Mouse (Mus musculus): ENCODE data around the gene Supt6.

Gene Supt6

GRCm38 (mm10) chr11:78182450-78182849, 63.3 kb downstream of the Supt6 start:
- no peak for DNase-seq

GRCm38 (mm10) chr11:78181830-78182357, 63.9 kb downstream of the Supt6 start:
- no peak for DNase-seq

- no peak for DNase-seq
Measured at GRCm38 (mm10) chr11:78180081-78180761, 65.6 kb downstream of the Supt6 start.

GRCm38 (mm10) chr11:78179438-78179999, 66.3 kb downstream of the Supt6 start:
- no peak for DNase-seq

DNA sequence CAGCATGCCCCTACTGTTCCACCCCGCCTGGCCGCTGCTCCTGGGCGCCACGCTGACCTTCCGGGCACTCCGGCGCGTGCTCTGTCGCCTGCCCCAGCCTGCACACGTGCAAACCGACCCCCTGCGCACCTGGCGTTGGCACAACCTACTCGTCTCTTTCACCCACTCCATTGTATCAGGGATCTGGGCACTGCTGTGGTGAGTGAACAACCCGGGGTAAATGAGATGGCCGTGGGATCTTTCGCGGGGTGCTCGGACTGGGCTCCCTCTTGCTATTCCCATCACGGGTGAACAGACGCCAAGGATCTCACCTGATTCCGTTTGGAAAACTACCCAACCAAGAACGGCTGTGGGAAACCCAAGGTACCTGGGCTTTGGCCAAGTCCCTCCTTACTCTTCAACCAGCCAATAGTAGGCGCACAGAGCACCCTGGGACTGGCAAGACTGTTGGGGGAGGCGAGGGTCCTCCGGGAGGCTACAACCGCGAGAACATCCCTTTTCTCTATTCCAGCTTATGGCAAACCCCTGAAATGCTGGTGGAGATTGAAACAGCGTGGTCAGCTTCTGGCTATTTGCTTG, 66.8 kb downstream of the Supt6 start:
- DNase-seq = peak; percentile 80

DNA sequence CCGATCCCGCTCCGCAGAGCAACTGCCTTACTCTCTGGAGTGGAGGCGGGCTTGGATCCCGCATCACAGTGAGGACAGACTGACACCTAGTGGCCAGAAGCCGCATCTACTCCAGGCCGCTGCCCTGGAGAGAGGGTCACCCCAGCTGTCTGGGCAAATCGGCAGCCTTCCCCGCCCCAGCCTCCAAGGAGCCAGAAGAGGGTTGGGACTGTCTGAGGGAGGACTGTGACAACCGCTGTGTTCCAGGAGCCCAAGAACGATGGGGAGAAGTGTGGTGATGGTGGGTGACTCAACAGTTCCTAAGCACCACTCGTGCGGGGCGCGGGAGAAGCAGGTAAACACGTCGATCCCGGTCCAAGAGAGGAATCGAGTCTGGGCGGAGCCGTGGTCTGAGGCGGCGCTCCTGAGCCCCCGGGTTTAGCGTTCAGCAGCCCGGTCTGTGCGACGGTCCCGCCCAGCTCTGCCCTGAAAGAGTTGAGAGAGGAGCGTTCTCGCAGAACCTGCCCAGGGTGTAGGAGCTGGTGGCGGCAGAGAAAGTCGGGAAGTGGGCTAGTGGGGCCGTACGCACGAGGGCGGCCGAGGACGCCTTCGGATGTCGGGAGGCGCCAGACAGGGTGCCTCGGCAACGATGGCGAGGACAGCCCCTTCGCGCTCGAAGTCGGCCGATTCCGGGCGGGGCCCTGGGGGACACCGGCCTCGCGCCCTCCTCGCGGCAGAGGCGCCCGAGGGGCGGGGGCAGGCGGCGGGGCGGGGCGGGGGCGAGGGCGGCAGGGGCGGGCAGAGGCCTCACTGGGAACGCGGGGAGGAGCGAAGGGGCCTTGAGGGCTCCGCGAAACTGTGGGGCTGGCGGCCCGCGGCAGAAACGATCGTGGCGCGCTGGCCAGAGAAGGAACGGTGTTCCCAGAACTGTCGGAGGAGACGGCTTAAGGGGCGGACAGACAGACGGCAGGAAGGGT, 67.6 kb downstream of the Supt6 start:
- peak; percentile 99 for DNase-seq

GRCm38 (mm10) chr11:78177437-78177836, 68.3 kb downstream of the Supt6 start:
- DNase-seq = peak; percentile 75

- DNase-seq = no peak
Measured at GRCm38 (mm10) chr11:78176905-78177331, 68.9 kb downstream of the Supt6 start.

- peak; percentile 96 for DNase-seq
Measured at GRCm38 (mm10) chr11:78176402-78176862, 69.4 kb downstream of the Supt6 start, which contains the start of the genes Nek8 and Tlcd1. Gene Nek8 (minus strand): TSS chr11:78176675. Gene Tlcd1 (plus strand): TSS chr11:78176711.

GRCm38 (mm10) chr11:78175771-78176401, 69.9 kb downstream of the Supt6 start:
- no peak for DNase-seq

GRCm38 (mm10) chr11:78174506-78174905, 71.3 kb downstream of the Supt6 start:
- no peak for DNase-seq

GRCm38 (mm10) chr11:78172748-78173383, 72.9 kb downstream of the Supt6 start:
- no peak for DNase-seq

GRCm38 (mm10) chr11:78172034-78172747, 73.6 kb downstream of the Supt6 start:
- no peak for DNase-seq

- DNase-seq = no peak
Measured at GRCm38 (mm10) chr11:78171328-78171727, 74.5 kb downstream of the Supt6 start.

GRCm38 (mm10) chr11:78170306-78170705, 75.5 kb downstream of the Supt6 start:
- DNase-seq = no peak

DNA sequence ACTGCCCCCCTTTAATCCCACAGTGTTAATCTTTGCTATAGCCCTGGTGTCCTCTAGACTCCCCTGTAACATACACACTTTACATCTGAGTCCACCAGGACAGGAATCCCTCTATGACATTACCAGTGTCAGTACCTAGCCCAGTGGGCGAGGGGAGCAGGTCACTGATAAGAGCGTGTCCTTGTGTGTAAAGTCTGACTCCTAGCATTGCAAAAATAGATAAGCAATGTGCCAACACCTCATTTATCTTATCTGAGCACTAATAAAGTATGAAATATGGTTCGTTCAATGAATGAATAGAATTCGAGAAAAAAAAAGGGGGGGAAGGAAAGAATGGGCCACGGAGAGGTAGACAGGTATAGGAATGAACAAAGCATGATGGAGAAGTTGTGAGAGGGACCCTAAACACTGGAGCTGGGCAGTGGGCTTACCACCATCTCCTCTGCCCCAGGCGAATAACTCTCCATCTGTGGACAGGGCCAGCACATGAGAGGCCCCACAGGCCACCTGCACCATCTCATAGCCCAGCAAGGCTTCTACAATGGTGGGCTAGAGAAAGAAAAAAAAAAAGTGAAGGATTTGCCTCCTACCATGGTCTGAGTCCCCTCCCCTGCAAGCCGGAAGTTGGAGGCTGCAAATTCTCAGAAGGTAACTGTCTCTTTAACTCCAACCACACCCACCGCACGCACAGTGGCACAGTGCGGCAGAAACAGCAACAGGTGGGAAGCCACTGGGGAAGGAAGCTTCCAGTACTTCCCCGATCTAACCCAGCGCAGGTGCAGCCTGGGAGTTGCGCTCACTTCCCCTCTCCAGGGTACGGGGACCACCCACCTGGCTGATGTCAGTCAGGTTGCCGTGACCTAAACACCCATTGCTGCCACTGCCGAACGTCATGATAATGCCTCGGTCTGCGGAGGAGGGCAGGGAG, 77.0 kb downstream of the Supt6 start:
- DNase-seq = no peak

GRCm38 (mm10) chr11:78167257-78167959, 78.4 kb downstream of the Supt6 start:
- DNase-seq = no peak

DNA sequence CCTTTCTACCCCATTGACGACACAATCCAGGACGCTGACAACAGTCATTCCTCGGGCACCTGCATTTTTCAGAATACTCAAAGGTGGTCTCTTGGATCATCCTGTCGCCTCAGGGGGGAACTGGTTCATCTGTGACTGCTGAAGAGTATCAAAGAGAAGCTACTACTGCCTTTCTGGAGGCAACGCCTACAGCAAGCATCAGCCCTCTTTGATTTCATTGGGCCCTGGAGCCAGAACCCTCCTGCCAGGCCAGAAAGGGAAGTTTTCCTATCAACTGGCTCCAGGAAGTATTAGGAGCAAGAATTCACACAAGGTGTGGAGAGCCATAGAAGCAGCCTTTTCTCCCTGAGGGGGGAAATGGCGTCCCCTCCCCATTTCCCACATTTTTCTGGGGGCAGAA, 79.1 kb downstream of the Supt6 start:
- DNase-seq = no peak

GRCm38 (mm10) chr11:78166161-78166560, 79.6 kb downstream of the Supt6 start:
- DNase-seq = no peak

Measured in lung, postnatal 10 days (tissue).